Mouse (Mus musculus) CD4-positive, CD25-positive, alpha-beta regulatory T cell, adult 4 months (primary cell): ENCODE results near the gene Gm5286. TPM values are rescaled to one million over a fixed set of nuclear protein-coding genes. Genes with fewer than 3 reads are reported as not detected.
"Not testable (repeated sequence)": the region's sequence is repeated elsewhere in the genome, so short reads cannot be mapped to it uniquely, and the experiment has no call there.

Source experiments
- ATAC-seq: one replicate; pipeline ENCODE4 v1.8.0; 2017
- polyA plus RNA-seq, 2 experiments: library from polyadenylated mRNA; unstranded; fragments of 100-300 nt; shearing (Covaris generic); gene quantifications; one replicate each; pipeline ENCODE4 v1.2.1; 2017

The Gm5286 gene
- polyA plus RNA-seq = not detected

DNA sequence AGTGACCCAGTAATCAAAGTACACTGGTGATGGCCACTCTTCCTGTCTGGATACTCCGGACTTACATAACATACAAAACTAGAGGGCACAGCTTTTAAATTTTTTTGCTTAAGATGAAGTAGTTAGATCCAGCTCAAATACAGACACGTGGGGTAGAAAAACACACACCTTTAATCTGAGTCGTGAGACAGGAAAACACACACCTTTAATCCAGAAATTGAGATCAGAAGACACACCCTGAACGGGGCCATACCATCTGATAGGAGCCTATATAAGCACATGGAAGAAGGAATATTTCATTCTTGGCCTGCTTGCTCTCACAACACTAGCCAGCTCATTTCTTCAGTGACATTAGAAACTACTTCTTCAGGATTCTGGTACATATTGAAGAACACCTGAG lies at the start of gene Gm5286:
Gene Gm5286, plus strand, starts transcription at position 301 of the 400 bp plus-strand sequence.
- ATAC-seq = not testable (repeated sequence)

DNA sequence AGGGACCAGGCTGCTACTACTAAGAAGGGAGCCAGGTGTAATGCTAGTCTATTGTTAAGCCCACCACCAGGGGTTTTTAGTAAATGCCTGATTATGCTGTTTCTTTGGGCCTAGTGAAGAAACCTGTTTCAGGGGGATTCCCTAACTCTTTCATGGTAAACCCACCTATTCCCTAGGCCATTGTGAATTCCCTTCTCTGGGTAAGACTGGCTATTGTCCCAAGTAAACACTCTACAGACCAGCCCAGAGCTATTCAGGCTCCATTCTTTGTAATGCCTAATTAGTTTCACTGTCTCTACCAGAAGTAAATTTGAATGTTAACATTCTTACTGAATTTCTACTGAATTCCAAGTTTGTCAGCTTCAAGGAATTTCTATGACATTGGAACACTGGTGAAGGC lies 29.2 kb upstream of the Gm5286 start:
- not testable (repeated sequence) for ATAC-seq

DNA sequence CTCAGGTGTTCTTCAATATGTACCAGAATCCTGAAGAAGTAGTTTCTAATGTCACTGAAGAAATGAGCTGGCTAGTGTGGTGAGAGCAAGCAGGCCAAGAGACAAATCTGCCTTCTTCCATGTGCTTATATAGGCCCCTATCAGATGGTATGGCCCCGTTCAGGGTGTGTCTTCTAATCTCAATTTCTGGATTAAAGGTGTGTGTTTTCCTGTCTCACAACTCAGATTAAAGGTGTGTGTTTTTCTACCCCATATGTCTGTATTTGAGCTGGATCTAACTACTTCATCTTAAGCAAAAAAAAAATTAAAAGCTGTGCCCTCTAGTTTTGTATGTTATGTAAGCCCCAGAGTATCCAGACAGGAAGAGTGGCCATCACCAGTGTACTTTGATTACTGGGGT lies 18.4 kb upstream of the Gm5286 start, which contains the start of gene Gm10696:
Gene Gm10696, minus strand, starts transcription at position 101 of the 400 bp plus-strand sequence.
- not testable (repeated sequence) for ATAC-seq

Other genes starting within 250 kb of the Gm5286 start
- gene Tdpoz5, start 235.4 kb upstream of the Gm5286 start, polyA plus RNA-seq = not detected
- not detected for gene Gm9125, start 141.8 kb upstream of the Gm5286 start, polyA plus RNA-seq
- not detected for gene Gm10697, start 124.1 kb upstream of the Gm5286 start, polyA plus RNA-seq
- not detected for gene Gm10696, start 18.5 kb upstream of the Gm5286 start, polyA plus RNA-seq
- gene Gm4778, start 67.3 kb downstream of the Gm5286 start, polyA plus RNA-seq = not detected
- gene Them4, start 113.4 kb downstream of the Gm5286 start, polyA plus RNA-seq = 10 to 100 TPM in 1 of 2 experiments, 1 to 10 TPM in 1; 9.9 to 11.9 TPM
- gene Them5, start 145.4 kb downstream of the Gm5286 start, polyA plus RNA-seq = not detected
- not detected for gene C2cd4d, start 165.7 kb downstream of the Gm5286 start, polyA plus RNA-seq
- 1 to 10 TPM; 4.4 to 7.4 TPM for gene Rorc, start 176.1 kb downstream of the Gm5286 start, polyA plus RNA-seq
- under 1 TPM; 0.40 to 0.48 TPM for gene Lingo4, start 201.8 kb downstream of the Gm5286 start, polyA plus RNA-seq
- gene Tdrkh, start 216.6 kb downstream of the Gm5286 start, polyA plus RNA-seq = 10 to 100 TPM; 11.4 to 11.6 TPM
- 10 to 100 TPM; 47.2 to 47.6 TPM for gene Mrpl9, start 246.6 kb downstream of the Gm5286 start, polyA plus RNA-seq
- gene Oaz3, start 247.2 kb downstream of the Gm5286 start, polyA plus RNA-seq = under 1 TPM in 1 of 2 experiments, not detected in 1; 0.94 TPM